Mouse (Mus musculus) stomach, embryonic 14.5 days (tissue): ENCODE results near the gene Mrpl10. TPM values are rescaled to one million over a fixed set of nuclear protein-coding genes. Genes with fewer than 3 reads are reported as not detected.

Source experiments
- ATAC-seq: fragments of 200-750 bp; cut with Nextera tagmentation; 2 replicates; pipeline ENCODE4 v1.8.0; 2017; ENCODE audit warnings: low read depth, moderate TSS enrichment; ENCODE audit not compliant: insufficient number of reproducible peaks, insufficient read depth, low FRiP score
- H3K27ac ChIP-seq: fragments of 300-500 bp; sonication (generic); 2 replicates; pipeline ENCODE4 v1.5.1; 2014; ENCODE audit warnings: mild to moderate bottlenecking, low read length, moderate library complexity, mixed read lengths
- H3K27me3 ChIP-seq: fragments of 300-500 bp; sonication (generic); 2 replicates; pipeline ENCODE4 v1.6.1; 2014; ENCODE audit warnings: low read length, control low read depth, mixed read lengths; ENCODE audit not compliant: control insufficient read depth, insufficient read depth
- H3K36me3 ChIP-seq: fragments of 300-500 bp; sonication (generic); 2 replicates; pipeline ENCODE4 v1.6.1; 2014; ENCODE audit warnings: mild to moderate bottlenecking, control low read depth, low read length, moderate library complexity, mixed read lengths; ENCODE audit not compliant: control insufficient read depth, insufficient read depth
- H3K4me1 ChIP-seq: fragments of 300-500 bp; sonication (generic); 2 replicates; pipeline ENCODE4 v1.6.1; 2014; ENCODE audit warnings: low read length, control low read depth, mixed read lengths; ENCODE audit not compliant: control insufficient read depth, insufficient read depth
- H3K4me2 ChIP-seq: fragments of 300-500 bp; sonication (generic); replicated peaks from 2 replicates; pipeline ENCODE4 v1.6.1; 2014; ENCODE audit warnings: low read depth, low read length, control low read depth
- H3K4me3 ChIP-seq: fragments of 300-500 bp; sonication (generic); 2 replicates; pipeline ENCODE4 v1.5.1; 2014; ENCODE audit warnings: low read depth, low read length, control low read depth
- H3K9ac ChIP-seq: fragments of 300-500 bp; sonication (generic); replicated peaks from 2 replicates; pipeline ENCODE4 v1.6.1; 2014; ENCODE audit warnings: low read depth, mild to moderate bottlenecking, control low read depth, low read length, moderate library complexity, mixed read lengths
- H3K9me3 ChIP-seq: fragments of 300-500 bp; sonication (generic); 2 replicates; pipeline ENCODE4 v1.6.1; 2016; ENCODE audit warnings: low read depth, low read length, control low read depth; ENCODE audit not compliant: control insufficient read depth
- WGBS: fragments of 180-500 bp; shearing (Covaris S2); extraction: QIAGEN DNeasy Blood & Tissue Kit; methylation state at CpG from one replicate; pipeline ENCODE4 v1.1.7; 2014; 5-methylcytosine and 5-hydroxymethylcytosine counted together
- polyA plus RNA-seq: library from polyadenylated mRNA; unstranded; fragments of >200 nt; fragmentation: Nextera tagmentation; extraction: Ambion mirVana; gene quantifications from 2 replicates; pipeline ENCODE4 v1.2.1, GENCODE M21; 2014

Mrpl10 gene
- polyA plus RNA-seq, 1 experiment from 2014 or later, result 89.2 TPM

DNA sequence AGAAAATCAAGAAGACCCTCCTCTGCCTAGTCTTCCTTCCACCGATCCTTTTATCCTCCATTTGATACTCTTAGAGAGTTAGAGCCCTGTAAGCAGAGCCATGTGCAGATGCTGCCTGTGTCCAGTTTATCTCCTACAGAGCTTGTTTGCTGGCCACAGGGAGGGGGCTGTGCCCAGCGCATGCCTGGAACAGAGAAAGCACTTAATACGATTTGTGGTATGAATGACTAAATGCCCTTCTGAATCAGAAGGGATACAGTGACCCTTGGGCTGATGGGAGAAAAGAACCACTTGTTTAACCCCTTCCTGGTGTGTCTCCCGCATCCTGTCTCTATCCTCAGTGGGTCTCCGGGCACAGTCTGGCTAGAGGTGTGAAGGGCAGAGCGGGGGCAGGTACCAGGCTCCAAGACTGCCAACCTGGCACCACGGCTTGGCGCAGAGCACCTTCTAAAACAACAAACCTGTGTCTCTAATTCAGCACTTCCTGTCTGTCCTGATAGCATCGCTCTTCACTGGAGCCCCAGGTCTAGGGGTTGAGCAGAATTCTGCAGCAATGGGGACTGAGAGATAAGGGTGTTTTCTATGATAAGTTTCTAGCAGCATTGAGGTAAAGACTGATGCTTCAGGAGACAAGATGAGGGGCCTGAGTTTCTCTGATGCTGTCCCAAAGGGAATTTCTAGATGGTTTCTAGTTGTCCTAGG lies 34.1 kb upstream of the Mrpl10 start:
- 55% methylated on average over 9 of the region's 9 CpGs for WGBS
- Histone ChIP-seq H3K9me3 (no peaks in the 10 kb centered on the region), H3K4me1 (no peaks in the 10 kb centered on the region), H3K27me3 (no peaks in the 10 kb centered on the region), H3K9ac (no peak overlapping the region), H3K36me3 (no peaks in the 10 kb centered on the region), H3K4me2 (no peak overlapping the region), H3K4me3 (no peak overlapping the region), H3K27ac (no peak overlapping the region)
- no peak for ATAC-seq

DNA sequence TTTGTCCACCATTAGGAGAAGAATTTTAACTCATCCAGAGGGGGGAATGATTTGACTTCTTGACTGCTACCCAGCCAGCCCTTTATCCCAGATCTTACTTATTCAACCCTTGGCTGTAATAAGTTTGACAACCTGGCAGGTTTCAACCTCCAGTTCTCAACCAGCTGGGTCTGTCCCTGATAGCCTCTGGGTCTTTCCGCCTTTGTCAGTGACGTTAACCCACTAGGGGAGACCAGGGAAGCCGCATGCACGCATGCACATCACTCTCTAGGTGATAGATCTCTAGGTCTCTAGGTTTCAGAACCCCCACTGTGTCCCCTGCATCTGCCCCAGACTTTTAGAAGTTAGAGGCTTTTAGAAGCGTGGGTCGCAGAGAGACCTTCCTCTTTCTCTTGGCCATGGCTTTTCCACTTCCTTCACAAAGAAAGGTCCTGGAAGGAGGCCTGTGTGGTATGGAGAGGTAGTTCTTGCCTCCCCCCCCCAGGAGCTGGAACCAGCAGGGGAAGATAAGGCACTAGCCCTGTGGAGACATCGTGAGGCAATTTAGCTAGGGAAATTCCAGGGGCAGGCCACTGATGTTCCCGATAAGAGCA lies 32.1 kb upstream of the Mrpl10 start:
- no peak for ATAC-seq
- no peaks in the 10 kb centered on the region for H3K27me3 ChIP-seq
- 49% methylated on average over 8 of the region's 8 CpGs for WGBS

DNA sequence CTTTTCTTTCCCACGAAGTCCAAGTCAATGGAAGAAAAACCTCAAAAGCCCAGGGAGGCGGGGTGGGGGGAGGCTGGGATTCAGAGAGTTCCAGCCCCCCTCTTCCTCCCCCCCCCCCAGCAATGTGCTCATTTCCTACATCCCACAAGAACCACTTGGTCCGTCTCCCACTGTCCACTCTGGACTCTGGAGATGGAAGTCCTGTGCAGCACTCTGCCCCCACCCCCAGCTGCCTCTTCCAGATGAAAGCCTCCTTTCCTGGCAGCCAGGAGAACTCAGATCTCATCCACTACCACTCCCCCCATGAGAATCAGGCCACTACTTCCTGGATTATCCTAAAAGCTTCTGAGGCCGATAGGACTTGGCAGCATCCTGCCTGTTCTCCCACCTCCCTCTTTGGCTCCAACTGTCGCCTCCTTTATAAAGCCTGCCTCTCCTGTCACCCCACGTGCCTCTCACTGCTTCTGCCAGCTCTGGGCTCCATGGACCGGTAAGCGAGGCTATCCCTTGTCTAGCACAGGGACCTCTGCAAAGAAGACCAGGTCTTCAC lies 28.2 kb upstream of the Mrpl10 start, which contains the start of gene Sp6:
Sp6 (plus strand) TSS at position 274 of the 550 bp plus-strand sequence.
- WGBS, result 23% methylated on average over 7 of the region's 8 CpGs
- Histone ChIP-seq H3K4me1 (no peaks in the 10 kb centered on the region), H3K27ac (no peak within 1 kb of the TSS), H3K9me3 (no peaks in the 10 kb centered on the region), H3K36me3 (no peaks in the 10 kb centered on the region), H3K4me2 (no peak within 1 kb of the TSS), H3K27me3 (peaks cover 17% of the 10 kb centered on the region), H3K9ac (no peak within 1 kb of the TSS), H3K4me3 (no peak within 1 kb of the TSS)
- ATAC-seq, result no peak

More for the DNA sequence above, 32.1 kb upstream of the Mrpl10 start:
- no peak overlapping the region for H3K4me3 ChIP-seq
- H3K4me2 ChIP-seq, result no peak overlapping the region
- no peaks in the 10 kb centered on the region for H3K36me3 ChIP-seq
- no peaks in the 10 kb centered on the region for H3K9me3 ChIP-seq
- no peak overlapping the region for H3K9ac ChIP-seq
- H3K4me1 ChIP-seq, result no peaks in the 10 kb centered on the region
- no peak overlapping the region for H3K27ac ChIP-seq

DNA sequence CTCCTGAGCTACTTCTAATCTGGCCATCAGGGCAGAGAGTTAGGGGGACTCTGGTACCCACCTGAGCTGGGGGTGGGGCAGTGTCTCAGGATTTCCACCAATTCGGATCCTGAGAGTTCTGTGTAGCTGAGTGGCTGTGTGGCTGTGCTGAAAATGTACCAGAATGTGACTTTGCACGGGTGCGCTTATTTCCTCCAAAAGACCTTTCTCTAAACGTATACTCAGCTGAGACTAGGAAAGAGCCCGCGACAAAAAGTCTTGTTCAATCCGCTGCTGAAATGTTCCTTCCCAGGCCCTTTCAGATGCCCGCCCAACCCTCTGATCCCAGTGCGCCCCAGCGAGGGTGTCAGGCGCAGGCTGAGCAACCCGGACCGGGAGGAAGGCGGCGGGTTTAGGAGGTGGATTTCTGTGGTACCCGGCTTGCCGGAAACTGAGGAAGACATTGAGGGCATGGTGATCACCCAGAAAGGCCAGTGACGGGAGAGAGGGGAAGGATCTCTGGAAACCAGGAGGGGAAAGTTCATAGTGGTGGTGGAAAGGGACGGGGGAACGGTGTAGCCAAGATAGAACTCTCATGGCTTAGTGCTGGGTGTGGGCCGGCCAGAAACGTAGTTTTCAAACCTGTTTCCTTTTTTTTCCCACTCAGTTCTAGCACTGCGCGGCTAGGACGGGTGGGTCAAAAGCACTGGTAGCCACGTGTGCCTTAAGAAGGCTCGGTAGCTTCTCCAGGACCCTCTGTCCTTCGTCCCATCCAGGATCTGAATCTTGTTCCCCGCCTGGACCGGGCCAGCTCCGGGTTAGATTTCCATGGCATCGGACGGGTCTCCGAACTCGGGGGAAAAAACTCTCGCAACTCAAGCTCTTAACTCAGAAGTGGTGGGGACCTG lies 23.4 kb upstream of the Mrpl10 start:
- Histone ChIP-seq H3K27ac (no peak overlapping the region), H3K4me1 (peaks cover 17% of the 10 kb centered on the region; the same call in 1 of the 2 replicates)

DNA sequence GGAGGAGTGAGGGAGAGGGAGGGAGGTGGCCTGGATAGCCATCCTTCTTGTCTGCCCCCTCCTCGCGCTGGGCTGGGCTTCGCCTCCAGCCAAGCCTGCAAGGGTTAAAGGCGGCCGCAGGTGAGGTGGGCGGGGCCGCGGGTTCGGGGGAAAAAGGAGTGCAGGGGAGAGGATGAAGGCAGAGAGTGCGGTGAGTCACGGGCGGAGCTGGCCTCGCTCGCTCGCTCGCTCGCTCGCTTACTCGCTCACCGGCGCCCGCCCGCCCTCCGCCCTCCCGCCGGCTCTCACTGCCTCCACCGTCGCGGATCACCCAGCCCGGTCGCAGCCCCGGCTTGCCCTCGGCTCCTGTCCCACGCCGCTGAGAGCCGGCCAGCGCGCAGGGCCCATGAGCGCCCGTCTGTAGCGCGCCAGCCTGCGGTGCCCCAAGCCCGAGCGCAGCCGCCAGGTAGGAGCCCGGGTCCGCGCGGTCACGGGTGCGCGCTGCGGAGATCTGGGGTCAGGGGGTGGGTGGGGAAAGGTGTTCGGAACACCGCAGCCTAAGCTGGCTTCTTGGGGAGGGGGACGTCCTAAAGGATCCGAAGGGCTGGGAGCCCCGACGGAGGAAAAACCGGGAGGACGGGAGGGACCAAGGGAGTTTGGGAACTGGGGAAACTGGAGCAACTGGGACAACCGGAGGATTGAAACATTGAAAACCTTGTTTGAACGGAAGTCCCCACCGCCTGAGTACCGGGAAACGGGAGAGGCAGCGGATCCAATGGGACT lies 22.6 kb upstream of the Mrpl10 start:
- WGBS, result 2% methylated on average over 67 of the region's 68 CpGs
- H3K9me3 ChIP-seq, result no peaks in the 10 kb centered on the region
- ATAC-seq, result peak; percentile 35
- no peak overlapping the region for H3K9ac ChIP-seq
- H3K27ac ChIP-seq, result no peak overlapping the region
- H3K4me1 ChIP-seq, result peaks cover 17% of the 10 kb centered on the region; the same call in 1 of the 2 replicates
- H3K4me2 ChIP-seq, result peak overlapping the region; percentile 57
- peak overlapping the region; percentile 36 for H3K4me3 ChIP-seq
- no peaks in the 10 kb centered on the region for H3K36me3 ChIP-seq
- H3K27me3 ChIP-seq, result peaks cover 58% of the 10 kb centered on the region

More for the DNA sequence above, 23.4 kb upstream of the Mrpl10 start:
- Histone ChIP-seq H3K9me3 (no peaks in the 10 kb centered on the region), H3K4me3 (peak overlapping the region; percentile 36), H3K36me3 (no peaks in the 10 kb centered on the region), H3K9ac (no peak overlapping the region; the same call in 1 of the 2 replicates), H3K27me3 (peaks cover 53% of the 10 kb centered on the region), H3K4me2 (peak overlapping the region; percentile 57)
- under 1% methylated on average over 36 of the region's 36 CpGs for WGBS
- no peak for ATAC-seq

DNA sequence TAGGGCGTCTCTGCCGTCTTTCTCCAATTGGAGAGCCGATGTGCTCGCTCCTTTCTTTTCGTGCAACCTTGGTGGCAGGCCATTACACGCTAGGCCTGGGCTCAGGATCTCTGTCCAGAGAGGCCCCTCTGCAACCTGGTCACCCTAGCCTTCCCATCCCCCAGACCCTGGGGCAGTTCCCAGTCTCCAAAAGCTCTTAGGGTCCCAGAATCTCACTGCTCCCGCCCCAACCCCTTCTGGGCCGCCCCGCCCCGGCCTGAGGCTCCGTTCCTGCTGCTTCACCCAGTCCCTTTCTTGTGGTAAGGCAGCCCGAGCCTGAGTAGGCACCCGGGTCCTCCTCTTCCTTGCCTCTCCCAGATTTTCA lies 22.0 kb upstream of the Mrpl10 start:
- ATAC-seq, result no peak
- Histone ChIP-seq H3K9me3 (no peaks in the 10 kb centered on the region), H3K27me3 (peaks cover 58% of the 10 kb centered on the region), H3K4me1 (peaks cover 17% of the 10 kb centered on the region; the same call in 1 of the 2 replicates), H3K9ac (no peak overlapping the region), H3K4me2 (peak overlapping the region; percentile 57), H3K4me3 (peak overlapping the region; percentile 36), H3K36me3 (no peaks in the 10 kb centered on the region), H3K27ac (no peak overlapping the region)
- 12% methylated on average over 13 of the region's 13 CpGs for WGBS

DNA sequence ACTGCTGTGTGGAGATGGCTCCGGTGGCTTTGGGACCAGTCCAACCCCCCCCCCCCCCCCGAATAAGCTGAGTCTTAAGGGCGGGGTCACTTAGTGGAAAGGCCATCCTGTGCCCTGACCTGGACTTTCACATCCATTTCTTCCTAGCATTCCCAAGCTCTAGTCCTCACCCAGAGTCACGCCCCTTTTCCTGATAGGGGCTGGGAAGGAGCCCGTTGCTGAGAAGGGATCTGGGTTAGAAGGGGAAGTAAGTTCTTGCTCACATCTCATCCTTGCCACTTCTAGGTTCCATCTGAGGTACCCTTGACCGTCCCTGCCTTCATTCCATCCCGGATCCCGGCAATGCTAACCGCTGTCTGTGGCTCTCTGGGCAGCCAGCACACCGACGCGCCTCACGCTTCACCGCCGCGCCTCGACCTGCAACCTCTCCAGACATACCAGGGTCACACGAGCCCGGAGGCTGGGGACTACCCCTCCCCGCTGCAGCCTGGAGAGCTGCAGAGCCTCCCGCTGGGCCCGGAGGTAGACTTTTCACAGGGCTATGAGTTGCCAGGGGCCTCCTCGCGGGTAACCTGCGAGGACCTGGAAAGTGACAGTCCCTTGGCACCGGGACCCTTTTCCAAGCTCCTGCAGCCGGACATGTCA lies 20.1 kb upstream of the Mrpl10 start:
- no peak overlapping the region for H3K27ac ChIP-seq
- no peaks in the 10 kb centered on the region for H3K36me3 ChIP-seq
- 3% methylated on average over 27 of the region's 27 CpGs for WGBS
- no peaks in the 10 kb centered on the region for H3K9me3 ChIP-seq
- peaks cover 52% of the 10 kb centered on the region for H3K27me3 ChIP-seq
- ATAC-seq, result no peak
- H3K4me2 ChIP-seq, result peak overlapping the region; percentile 87
- H3K4me3 ChIP-seq, result peak overlapping the region; percentile 46
- peaks cover 25% of the 10 kb centered on the region for H3K4me1 ChIP-seq
- H3K9ac ChIP-seq, result no peak overlapping the region
